Mouse (Mus musculus) cerebellum, adult 2 months (tissue): ENCODE measurements around the gene Dnah14. TPM values are rescaled to one million over a fixed set of nuclear protein-coding genes. Genes with fewer than 3 reads are reported as not detected.
A peak's percentile ranks its signal among the peaks of the same experiment; 100 is the strongest.

Source experiments
- DNase-seq, 2 experiments: peaks; one replicate each; pipeline ENCODE4 v3.0.0; 2021
- H3K27ac ChIP-seq: fragments of 200-500 bp; 2 replicates; pipeline ENCODE4 v1.5.1; 2012; ENCODE audit warnings: low read length, control low read depth, inconsistent platforms; ENCODE audit not compliant: insufficient read depth
- H3K27me3 ChIP-seq: fragments of 200-500 bp; 2 replicates; pipeline ENCODE4 v1.6.1; 2012; ENCODE audit warnings: inconsistent platforms, mild to moderate bottlenecking, low read length, moderate library complexity; ENCODE audit not compliant: control insufficient read depth, insufficient read depth
- H3K4me1 ChIP-seq: fragments of 200-500 bp; 2 replicates; pipeline ENCODE4 v1.6.1; 2011; ENCODE audit warnings: low read length; ENCODE audit not compliant: control insufficient read depth, insufficient read depth
- H3K4me3 ChIP-seq: fragments of 200-500 bp; replicated peaks from 2 replicates; pipeline ENCODE3; 2011; ENCODE audit warnings: mild to moderate bottlenecking, low read depth, low read length, control low read depth; ENCODE audit not compliant: insufficient read depth
- CTCF ChIP-seq: fragments of 200-500 bp; IDR thresholded peaks from 2 replicates; pipeline ENCODE4 v1.5.1; 2011; ENCODE audit warnings: low read depth, mild to moderate bottlenecking, control low read depth, low read length, moderate library complexity, borderline replicate concordance; ENCODE audit not compliant: insufficient read depth
- POLR2A ChIP-seq: fragments of 200-500 bp; IDR thresholded peaks from 2 replicates; pipeline ENCODE4 v1.6.1; 2011; ENCODE audit warnings: low read length, control low read depth, borderline replicate concordance; ENCODE audit not compliant: insufficient read depth
- WGBS: fragments of 180-500 bp; shearing (Covaris S2); methylation state at CpG from one replicate; pipeline ENCODE4 v1.1.7; 2018; 5-methylcytosine and 5-hydroxymethylcytosine counted together
- polyA plus RNA-seq: library from polyadenylated mRNA; depleted of rRNA; stranded (reverse); fragments of >200 nt; gene quantifications from 2 replicates; pipeline ENCODE4 v1.2.3, GENCODE M21; 2012

The Dnah14 gene
- polyA plus RNA-seq, 1 experiment, result 1.0 TPM

DNA sequence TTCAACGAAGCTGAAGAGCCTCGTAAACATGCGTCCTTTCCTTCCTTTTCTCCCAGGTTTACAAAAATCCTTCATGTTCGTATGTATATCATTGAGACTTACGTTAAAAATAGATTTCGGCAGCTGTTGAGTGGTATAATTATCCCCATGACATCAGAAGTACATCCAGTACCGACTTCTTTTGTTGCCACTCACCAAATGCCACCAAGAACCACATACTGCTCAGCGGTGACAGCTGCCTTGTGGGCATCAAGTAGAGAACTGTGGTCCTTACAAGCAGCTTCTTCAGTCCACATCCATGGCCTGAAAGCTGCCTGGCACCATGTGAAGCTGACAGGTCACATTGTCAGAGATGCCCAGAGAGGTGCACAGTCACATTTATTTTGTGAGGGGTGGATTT, 26.4 kb upstream of the Dnah14 start:
- H3K4me3 ChIP-seq, result no peak overlapping the region
- DNase-seq, result no peak
- no peak overlapping the region for H3K27ac ChIP-seq
- TF ChIP-seq CTCF (no peak), POLR2A (no peak)
- H3K27me3 ChIP-seq, result no peaks in the 10 kb centered on the region
- 85% methylated on average over 8 of the region's 8 CpGs for WGBS
- H3K4me1 ChIP-seq, result peaks cover 16% of the 10 kb centered on the region

DNA sequence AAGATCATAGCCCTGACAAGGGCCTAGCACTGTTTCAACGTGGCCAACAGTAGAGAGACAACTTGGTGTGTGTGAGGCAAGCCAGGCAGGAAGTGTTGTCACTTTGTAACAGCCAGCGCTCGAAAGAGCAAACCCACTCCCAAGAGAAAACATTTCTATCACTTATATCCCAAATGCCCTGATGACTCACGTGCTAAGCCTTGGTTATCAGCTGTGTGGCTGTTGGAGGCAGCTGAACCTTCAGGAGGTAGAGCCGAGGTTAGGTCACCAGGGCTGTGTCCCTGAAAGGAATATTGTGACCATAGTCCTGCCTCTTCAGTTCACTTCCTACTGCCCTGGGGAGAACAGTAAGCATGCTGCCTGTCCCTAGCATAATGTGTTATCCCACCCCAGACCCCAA, 25.5 kb upstream of the Dnah14 start:
- Histone ChIP-seq H3K27ac (no peak overlapping the region), H3K4me3 (no peak overlapping the region), H3K4me1 (peaks cover 13% of the 10 kb centered on the region), H3K27me3 (no peaks in the 10 kb centered on the region)
- no peak for DNase-seq
- 88% methylated on average over 5 of the region's 5 CpGs for WGBS
- TF ChIP-seq POLR2A, result no peak
- no peak for TF ChIP-seq CTCF

DNA sequence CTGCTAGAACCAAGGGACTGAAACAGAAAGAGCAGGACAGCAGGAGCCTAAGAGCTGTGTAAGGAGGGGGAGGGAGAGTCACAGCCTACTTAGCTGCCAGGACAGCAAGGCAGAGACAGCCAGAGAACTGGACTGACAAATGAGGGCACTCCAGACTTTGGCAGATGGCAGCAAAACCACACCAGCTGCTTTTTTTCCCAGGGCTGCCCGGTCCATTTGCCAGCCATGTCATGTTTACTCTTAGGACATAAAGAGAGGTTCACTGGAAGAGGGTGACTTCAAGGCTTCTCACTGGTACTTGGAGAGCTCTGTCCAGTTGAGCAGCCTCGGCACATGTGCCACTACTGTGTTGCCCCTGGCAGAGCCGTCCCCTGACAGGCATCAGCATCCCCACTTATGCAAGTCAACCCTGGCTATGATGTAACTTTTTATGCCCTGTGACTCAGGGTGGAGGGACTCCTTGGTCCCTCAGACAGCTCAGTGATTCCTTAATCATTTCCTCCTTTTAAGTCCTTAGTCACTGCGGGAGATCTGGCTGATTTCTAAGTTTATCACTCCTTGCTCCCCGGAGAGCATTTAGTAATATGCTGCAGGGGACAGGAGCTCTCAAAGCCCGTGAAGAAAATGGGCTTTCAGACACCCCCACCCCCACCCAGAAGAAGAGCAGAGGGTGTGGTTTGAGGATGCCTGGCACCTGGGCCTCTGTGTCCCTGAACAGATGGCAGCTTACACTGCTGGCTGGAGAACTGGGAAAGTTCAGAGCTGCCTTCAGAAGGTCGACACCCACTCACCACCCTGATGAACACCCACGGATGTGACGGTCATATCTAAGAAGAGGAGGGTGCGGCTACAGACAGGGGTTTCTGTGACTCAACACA, 23.6 kb upstream of the Dnah14 start:
- 14% methylated on average over 10 of the region's 10 CpGs for WGBS
- H3K4me3 ChIP-seq, result no peak overlapping the region
- no peak for TF ChIP-seq CTCF
- no peak for TF ChIP-seq POLR2A
- H3K27ac ChIP-seq, result no peak overlapping the region
- peak; percentile 65 to 80 for DNase-seq
- H3K27me3 ChIP-seq, result no peaks in the 10 kb centered on the region
- peaks cover 13% of the 10 kb centered on the region for H3K4me1 ChIP-seq

DNA sequence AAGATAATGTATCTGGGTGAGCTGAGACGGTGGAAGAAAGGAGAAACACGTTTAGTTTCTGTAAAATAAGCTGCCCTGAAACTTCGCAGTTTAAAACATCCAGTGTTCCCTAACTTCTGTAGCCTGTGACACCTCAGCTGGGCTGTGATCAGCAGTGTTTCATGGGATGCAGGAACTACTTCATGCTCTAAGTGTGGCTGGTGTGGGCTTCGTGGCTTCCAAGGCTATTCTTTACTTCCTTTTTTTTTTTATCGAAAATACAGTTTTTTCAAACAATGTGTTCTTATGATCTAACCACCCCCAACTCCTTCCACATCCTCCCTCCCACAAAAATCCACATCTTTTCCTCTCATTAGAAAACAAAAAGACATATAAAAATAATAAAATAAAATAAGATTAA, 20.9 kb upstream of the Dnah14 start:
- TF ChIP-seq CTCF (no peak), POLR2A (no peak)
- H3K4me1 ChIP-seq, result peaks cover 13% of the 10 kb centered on the region
- 90% methylated on average over 5 of the region's 5 CpGs for WGBS
- no peak overlapping the region for H3K27ac ChIP-seq
- no peaks in the 10 kb centered on the region for H3K27me3 ChIP-seq
- no peak overlapping the region for H3K4me3 ChIP-seq
- DNase-seq, result no peak

DNA sequence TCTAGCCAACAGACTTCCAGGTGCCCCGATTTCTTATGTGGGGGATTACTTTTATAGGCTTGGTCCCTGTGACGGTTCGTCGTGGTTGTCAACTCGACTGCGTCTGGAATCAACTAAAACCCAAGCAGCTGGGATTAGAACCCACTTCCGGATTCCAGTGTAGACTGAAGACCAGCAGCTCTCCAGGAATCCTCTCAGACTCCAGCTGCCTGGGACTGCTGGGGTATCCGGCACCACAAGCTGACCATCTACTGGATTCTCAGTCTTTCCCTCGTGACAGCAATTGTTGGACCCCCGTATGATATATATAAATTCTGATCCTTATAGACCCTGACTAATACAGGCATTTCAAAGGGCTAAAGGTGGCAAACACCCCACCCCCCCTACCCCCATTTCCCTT, 16.7 kb upstream of the Dnah14 start:
- Histone ChIP-seq H3K4me3 (no peak overlapping the region), H3K4me1 (no peaks in the 10 kb centered on the region), H3K27me3 (no peaks in the 10 kb centered on the region), H3K27ac (no peak overlapping the region)
- no peak for DNase-seq
- 82% methylated on average over 10 of the region's 10 CpGs for WGBS
- TF ChIP-seq POLR2A, result no peak
- no peak for TF ChIP-seq CTCF

DNA sequence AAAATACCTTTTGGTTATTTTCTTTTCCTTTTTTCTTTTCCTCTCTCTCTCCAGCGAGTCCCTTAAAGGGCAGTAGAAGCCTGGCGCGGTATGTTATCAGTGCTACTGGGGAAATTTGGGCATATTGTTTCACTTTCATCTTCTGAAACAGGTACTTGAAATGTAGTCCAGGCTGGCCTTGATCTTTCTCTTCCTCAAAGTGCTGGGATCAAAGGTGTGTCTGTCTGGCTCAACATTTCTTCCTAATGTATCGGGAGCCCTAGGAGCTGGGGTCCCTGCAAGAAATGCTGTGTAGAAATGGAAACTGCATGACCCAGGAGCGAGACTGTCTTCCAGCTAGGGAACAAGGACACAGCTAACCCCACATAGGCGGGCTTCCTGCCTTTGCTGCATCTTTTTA, 16.0 kb upstream of the Dnah14 start:
- H3K27ac ChIP-seq, result no peak overlapping the region
- no peaks in the 10 kb centered on the region for H3K4me1 ChIP-seq
- 98% methylated on average over 6 of the region's 6 CpGs for WGBS
- no peak for TF ChIP-seq POLR2A
- TF ChIP-seq CTCF, result no peak
- no peaks in the 10 kb centered on the region for H3K27me3 ChIP-seq
- no peak for DNase-seq
- no peak overlapping the region for H3K4me3 ChIP-seq

DNA sequence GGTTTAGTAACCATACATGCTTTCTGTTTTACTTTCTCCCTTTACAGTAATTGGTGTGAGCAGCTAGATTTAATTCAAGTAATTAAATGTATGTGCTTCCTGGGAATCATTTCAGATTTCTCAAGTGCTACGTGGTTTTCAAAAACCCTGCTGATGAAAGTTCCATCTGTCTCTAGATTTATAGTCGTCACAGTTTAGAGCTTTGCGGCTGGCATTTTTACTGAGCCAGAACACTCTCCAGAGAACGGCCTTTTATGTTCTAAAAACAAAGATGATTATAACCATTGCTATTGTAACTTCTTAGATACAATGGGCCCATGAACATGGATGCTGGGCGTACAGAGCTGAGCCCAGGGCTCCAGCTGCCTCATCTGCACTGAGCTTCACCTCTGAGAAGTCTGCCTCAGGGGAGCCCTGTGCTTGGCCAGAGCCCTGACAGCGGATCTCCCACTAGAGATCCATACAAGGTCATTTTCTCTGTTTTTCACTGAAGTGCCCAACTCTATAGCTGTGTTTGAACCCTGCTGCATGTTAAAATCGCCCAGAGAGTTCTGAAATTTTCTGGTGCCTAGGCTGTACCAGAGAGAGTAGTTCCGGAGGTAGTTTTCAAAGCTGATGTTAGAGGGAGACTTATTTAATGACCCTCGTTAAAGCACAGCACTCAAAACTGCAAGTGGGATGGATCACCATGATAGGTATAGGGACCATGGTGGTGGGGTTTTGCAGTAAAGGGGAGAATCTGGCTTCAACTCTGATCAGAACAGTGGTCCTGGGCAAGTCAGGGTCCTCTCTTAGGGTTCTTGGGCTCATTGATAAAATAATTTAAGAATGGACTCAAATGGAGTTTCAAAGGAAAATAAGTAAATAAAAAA, 15.2 kb upstream of the Dnah14 start:
- no peak overlapping the region for H3K27ac ChIP-seq

More for the DNA sequence above, 15.2 kb upstream of the Dnah14 start:
- no peak for DNase-seq
- Histone ChIP-seq H3K27me3 (no peaks in the 10 kb centered on the region), H3K4me1 (no peaks in the 10 kb centered on the region), H3K4me3 (no peak overlapping the region)
- WGBS, result 67% methylated on average over 9 of the region's 9 CpGs
- TF ChIP-seq POLR2A (no peak), CTCF (no peak)
